Mouse (Mus musculus) adrenal gland, postnatal 10 days (tissue): ENCODE measurements at regions not wholly inside any gene's neighbourhood (a gene's known extent, or its start where the extent isn't known, plus 50 kb on each side); places are given as distances from the start of the nearest gene placed in this dataset.
A peak's percentile ranks its signal among the peaks of the same experiment; 100 is the strongest.

Experiments
- DNase-seq: peaks from one replicate; pipeline ENCODE4 v3.0.0; 2021; ENCODE audit warnings: mixed read lengths

- no peak for DNase-seq
Measured at GRCm38 (mm10) chr13:97847561-97847960, 87.1 kb upstream of the Gm10260 start.

DNA sequence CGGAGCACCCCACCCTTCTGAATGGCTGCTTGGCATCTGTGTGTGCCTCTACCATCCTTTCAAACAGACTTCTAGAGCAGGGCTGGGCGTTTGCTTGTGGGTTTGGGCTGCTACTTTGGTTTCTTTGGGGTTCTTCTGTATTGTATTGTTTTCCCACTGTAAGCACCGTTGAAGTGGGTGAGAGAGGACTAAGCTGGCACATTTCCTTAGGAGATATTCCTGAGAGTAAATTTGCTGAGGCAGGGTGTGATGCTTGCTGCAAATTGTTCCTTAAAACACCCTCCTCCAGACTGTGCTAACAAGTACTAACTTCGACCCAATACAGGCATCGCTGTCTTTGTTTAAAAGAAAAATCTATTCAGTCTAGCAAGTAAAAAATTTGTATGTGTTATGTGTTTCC lies 84.7 kb upstream of the Gm10260 start:
- no peak for DNase-seq

DNA sequence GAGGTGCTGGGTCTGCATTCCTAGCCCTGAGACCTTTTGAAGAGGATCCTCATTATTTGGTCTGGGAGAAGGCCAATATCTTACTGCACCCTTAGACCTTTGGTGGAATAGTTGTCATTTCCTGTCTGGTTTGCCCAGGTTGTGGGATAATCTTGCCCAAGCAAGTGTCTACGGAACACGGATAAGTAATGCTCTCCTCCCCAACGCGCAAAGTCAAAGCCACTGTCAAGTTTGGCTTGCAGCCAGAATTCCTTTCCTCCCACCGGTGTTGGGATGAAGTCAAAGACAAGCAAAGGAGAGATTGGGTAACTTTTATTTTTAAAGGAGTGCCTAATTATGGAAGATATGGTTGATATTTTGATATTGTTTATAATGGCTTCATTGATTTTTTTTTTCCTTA lies 82.4 kb upstream of the Gm10260 start:
- DNase-seq: no peak

DNA sequence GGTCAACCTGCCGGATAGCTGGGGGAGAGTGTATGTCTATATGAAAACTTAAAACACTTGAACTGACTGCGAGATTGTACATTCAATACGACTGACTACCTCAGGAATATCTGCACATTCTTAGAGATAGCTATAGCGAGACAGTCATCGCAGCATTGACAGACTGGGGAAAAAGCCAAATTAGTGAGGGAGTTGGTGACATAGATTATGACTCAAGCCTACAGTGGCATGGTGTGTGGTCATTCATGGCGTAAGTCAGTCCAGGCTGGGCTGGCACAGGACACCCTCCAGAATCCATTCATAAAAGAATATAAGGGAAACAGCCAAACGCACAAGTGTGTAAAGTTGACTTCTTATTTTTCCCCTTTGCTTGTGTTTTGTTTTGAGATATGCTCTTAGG lies 81.1 kb upstream of the Gm10260 start:
- no peak for DNase-seq

DNA sequence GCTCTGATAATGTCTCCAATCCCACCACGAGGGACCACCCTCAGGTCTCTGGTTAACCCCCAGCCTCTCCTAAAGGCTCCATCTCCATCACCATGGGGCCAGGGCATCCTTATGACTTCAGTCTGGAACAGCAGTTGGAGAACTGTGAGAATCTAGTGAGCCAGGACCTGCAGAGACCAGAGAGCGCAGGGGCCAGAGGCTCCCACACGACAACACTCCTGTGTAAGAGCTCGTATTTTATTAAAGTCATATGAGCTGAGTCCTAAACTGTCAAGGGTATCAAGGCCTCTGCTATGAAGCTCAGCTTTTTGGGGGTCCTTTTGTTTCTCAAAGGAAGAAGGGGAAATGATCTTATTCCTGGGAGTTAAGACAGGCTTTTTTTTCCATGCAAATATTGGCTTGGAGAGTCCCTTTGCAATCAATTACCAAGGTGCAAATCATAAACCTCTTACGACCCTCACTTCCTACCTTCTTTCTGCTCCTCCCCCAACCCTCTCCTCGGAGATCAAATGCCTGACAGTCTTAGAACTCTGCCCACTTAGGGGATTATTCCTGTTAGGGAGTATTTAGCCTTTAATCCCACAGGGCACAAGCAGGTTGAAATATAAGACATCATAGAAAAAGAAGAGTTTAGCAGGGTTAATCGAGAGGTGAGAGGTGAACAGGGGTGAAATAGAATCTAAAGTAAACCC lies 79.3 kb upstream of the Gm10260 start:
- no peak for DNase-seq

GRCm38 (mm10) chr13:97837443-97838000 lies 77.1 kb upstream of the Gm10260 start:
- DNase-seq: peak; percentile 58

GRCm38 (mm10) chr13:97832448-97832847 lies 72.0 kb upstream of the Gm10260 start:
- DNase-seq: no peak

DNA sequence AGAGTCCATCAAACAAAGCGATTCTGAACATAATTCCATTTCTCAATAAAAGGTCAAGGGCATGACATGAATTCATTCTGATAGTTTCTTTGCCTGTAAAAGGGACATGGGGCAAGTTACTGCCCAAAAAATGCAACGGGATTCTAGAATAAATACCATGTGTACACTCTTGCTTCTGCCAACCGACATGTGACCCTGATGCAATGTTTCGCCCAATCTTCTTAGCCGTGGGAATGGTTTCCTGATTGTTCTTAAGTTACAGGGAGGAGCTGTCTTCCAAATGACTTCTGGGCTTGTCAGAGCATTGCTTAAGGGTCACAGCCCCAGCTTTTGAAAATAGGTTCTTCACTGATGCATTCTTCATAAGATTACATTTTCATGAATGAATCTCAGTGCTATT lies 71.4 kb upstream of the Gm10260 start:
- DNase-seq: no peak

- DNase-seq: no peak
Measured at GRCm38 (mm10) chr13:97829558-97829957, 69.1 kb upstream of the Gm10260 start.

DNA sequence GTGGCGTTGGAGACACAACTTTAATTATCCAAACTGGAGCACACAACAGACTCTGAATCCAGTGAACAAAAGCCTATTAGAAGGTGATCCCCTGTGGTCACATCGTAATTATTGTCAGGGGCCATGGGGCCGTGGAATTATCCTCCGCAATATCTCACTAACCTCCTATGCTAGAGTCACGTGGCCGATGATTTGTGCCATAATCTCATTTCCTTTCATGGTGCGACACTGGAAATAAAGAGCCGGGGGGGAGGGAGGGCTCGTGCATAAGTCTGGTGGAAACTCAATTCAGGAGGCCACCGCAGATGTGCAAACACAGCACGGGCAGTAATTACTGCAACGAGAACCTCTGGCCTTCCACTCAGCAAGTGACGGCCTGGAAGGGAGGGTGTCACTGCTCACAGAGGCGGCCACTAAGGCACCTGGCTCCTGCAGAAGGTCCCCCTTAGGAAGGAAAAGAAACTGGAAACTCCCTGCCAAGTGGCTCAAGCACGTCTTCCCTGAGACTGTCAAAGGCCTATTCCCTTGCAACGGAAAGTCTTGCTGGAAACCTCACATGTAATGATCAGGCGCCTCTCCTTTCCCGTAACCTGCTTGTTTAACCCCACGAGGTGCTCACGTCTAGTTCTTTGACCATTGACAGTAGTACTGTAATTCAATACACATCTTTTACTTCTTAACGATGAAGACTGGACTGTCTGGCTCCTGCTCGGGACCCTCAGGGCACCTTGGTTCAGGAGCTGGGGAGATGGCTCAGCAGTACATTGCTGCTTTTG lies 65.6 kb upstream of the Gm10260 start:
- DNase-seq: no peak

GRCm38 (mm10) chr13:97825361-97825760 lies 64.9 kb upstream of the Gm10260 start:
- DNase-seq: no peak

DNA sequence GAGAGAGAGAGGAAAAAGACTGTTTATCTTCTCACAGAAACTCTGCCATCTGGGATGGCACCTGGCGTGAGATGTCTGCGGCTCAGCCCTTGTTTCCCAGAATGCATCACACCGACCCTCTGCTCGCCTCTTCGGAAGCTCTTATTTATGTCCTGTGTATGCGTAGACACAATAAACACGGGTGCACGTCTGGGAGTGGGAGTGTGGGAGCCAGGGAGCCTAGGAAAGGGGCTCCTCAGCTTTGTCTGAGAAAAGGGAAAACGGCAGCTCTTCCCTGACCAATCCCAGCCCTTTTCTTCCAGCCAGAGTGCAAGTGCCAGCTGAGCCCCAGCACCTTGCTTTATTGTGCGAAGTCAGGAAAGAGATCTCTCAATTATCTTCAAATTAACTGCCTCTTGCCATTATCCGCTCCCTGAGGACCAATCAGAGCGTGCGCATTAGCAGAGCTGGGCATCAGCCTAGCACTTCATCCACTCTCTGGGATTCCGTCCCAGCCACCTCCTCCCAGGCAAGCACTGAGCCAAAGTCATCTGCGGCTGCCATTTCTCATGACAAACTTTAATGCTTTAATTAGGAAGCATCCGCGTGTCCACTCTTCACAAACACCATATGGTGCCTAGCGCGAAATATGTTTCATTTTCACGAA lies 63.8 kb upstream of the Gm10260 start:
- DNase-seq: no peak

DNA sequence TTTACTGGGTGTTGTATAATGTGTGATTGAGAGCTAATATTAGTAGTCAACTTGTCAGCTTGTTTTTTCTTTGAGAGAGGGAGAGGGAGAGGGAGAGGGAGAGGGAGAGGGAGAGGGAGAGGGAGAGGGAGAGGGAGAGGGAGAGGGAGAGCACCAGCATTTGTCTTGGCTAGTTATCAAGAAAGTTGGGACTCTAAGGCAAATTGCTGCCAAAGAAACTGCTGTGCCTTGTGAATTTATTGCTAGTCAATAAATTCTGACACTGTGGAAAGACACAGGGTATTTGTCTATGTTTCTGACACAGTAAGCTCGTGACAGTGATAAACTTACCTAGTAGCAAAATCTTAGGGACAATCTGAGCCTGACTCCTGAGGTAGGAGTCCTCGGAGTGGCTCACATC lies 61.2 kb upstream of the Gm10260 start:
- DNase-seq: no peak

DNA sequence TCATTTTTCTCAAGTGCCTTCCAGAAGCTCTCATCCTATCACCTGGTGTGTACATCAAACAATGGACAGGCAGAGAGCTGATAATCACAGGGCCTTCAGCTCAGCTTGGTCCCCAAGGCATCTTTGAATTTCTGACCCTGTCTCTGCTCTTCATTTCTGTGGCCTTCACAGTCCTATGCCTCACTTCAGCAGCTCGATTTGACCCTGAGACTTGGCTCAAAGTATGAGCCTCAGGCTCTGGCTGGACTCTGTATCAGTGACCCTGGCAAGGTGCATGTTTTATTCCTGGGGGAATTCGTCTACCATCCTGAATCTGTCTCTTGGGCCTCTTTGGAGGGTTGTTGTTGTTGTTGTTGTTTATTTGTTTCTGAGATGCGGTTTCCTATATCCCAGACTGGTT lies 60.6 kb upstream of the Gm10260 start:
- peak; percentile 26 for DNase-seq

GRCm38 (mm10) chr13:97820401-97820800 lies 60.0 kb upstream of the Gm10260 start:
- DNase-seq: no peak

- peak; percentile 30 for DNase-seq
Measured at GRCm38 (mm10) chr13:97819036-97819435, 58.6 kb upstream of the Gm10260 start.

- no peak for DNase-seq
Measured at GRCm38 (mm10) chr13:97816923-97817322, 56.5 kb upstream of the Gm10260 start.
